Mouse (Mus musculus) hindbrain, embryonic 16.5 days (tissue): Measurements from ENCODE around the gene Mapk12. TPM values are rescaled to one million over a fixed set of nuclear protein-coding genes. Genes with fewer than 3 reads are reported as not detected.

ENCODE experiments used
- ATAC-seq: fragments of 200-750 bp; cut with Nextera tagmentation; 2 replicates; pipeline ENCODE4 v1.8.0; 2017; ENCODE audit warnings: moderate TSS enrichment, moderate library complexity
- H3K27ac ChIP-seq: fragments of 300-500 bp; sonication (generic); 2 replicates; pipeline ENCODE4 v1.5.1; 2014; ENCODE audit warnings: low read depth, mild to moderate bottlenecking, control low read depth, low read length, moderate library complexity
- H3K27me3 ChIP-seq: fragments of 300-500 bp; sonication (generic); replicated peaks from 2 replicates; pipeline ENCODE4 v1.6.1; 2014; ENCODE audit warnings: low read length; ENCODE audit not compliant: control insufficient read depth, insufficient read depth
- H3K36me3 ChIP-seq: fragments of 300-500 bp; sonication (generic); 2 replicates; pipeline ENCODE4 v1.6.1; 2014; ENCODE audit warnings: mild to moderate bottlenecking, low read length, moderate library complexity, mixed read lengths; ENCODE audit not compliant: control insufficient read depth, insufficient read depth
- H3K4me1 ChIP-seq: fragments of 300-500 bp; sonication (generic); 2 replicates; pipeline ENCODE4 v1.6.1; 2014; ENCODE audit warnings: low read depth, low read length; ENCODE audit not compliant: control insufficient read depth, insufficient read depth
- H3K4me2 ChIP-seq: fragments of 300-500 bp; sonication (generic); 2 replicates; pipeline ENCODE4 v1.6.1; 2014; ENCODE audit warnings: mild to moderate bottlenecking, low read length, control low read depth, moderate library complexity
- H3K4me3 ChIP-seq: fragments of 300-500 bp; sonication (generic); 2 replicates; pipeline ENCODE4 v1.5.1; 2014; ENCODE audit warnings: mild to moderate bottlenecking, low read length, control low read depth, moderate library complexity
- H3K9ac ChIP-seq: fragments of 300-500 bp; sonication (generic); 2 replicates; pipeline ENCODE4 v1.6.1; 2014; ENCODE audit warnings: low read depth, mild to moderate bottlenecking, control low read depth, low read length, moderate library complexity
- H3K9me3 ChIP-seq: fragments of 300-500 bp; sonication (generic); 2 replicates; pipeline ENCODE4 v1.6.1; 2014; ENCODE audit warnings: mild to moderate bottlenecking, low read length, moderate library complexity; ENCODE audit not compliant: control insufficient read depth
- WGBS: fragments of 180-500 bp; shearing (Covaris S2); extraction: QIAGEN DNeasy Blood & Tissue Kit; methylation state at CpG from one replicate; pipeline ENCODE4 v1.1.7; 2014; 5-methylcytosine and 5-hydroxymethylcytosine counted together
- polyA plus RNA-seq: library from polyadenylated mRNA; unstranded; fragments of >200 nt; fragmentation: Nextera tagmentation; extraction: Ambion mirVana; gene quantifications from 2 replicates; pipeline ENCODE4 v1.2.1, GENCODE M21; 2015

Gene Mapk12
- polyA plus RNA-seq, 1 experiment from 2014 or later, result 4.1 TPM

- Histone ChIP-seq H3K9ac (peak overlapping the region; percentile 78), H3K4me1 (peaks cover 77% of the 10 kb centered on the region), H3K27ac (peak overlapping the region; percentile 80), H3K27me3 (no peaks in the 10 kb centered on the region), H3K4me2 (peak overlapping the region; percentile 96), H3K4me3 (peak overlapping the region; percentile 57), H3K36me3 (0 out of 2 replicates have a peak, but pooled peaks cover 2% of the 10 kb centered on the region), H3K9me3 (no peaks in the 10 kb centered on the region)
- WGBS, result under 1% methylated on average over 51 of the region's 65 CpGs
- 0 out of 2 replicates have a peak, but pooled peaks have one; percentile 5 for ATAC-seq
Observed at GRCm38 (mm10) chr15:89173024-89173905, 32.8 kb upstream of the Mapk12 start.

- ATAC-seq, result no peak
- Histone ChIP-seq H3K9me3 (no peaks in the 10 kb centered on the region), H3K27ac (peak overlapping the region; percentile 80), H3K4me2 (peak overlapping the region; percentile 96), H3K36me3 (peaks cover 5% of the 10 kb centered on the region), H3K9ac (peak overlapping the region; percentile 78), H3K27me3 (no peaks in the 10 kb centered on the region), H3K4me1 (peaks cover 68% of the 10 kb centered on the region), H3K4me3 (peak overlapping the region; percentile 57)
- 26% methylated on average over 17 of the region's 17 CpGs for WGBS
Observed at GRCm38 (mm10) chr15:89172276-89172935, 31.9 kb upstream of the Mapk12 start.

GRCm38 (mm10) chr15:89171526-89172051, 31.1 kb upstream of the Mapk12 start:
- no peak overlapping the region for H3K4me3 ChIP-seq
- no peak overlapping the region for H3K9ac ChIP-seq
- H3K27ac ChIP-seq, result no peak overlapping the region; the same call in 1 of the 2 replicates
- H3K4me2 ChIP-seq, result no peak overlapping the region
- 90% methylated on average over 5 of the region's 5 CpGs for WGBS
- H3K4me1 ChIP-seq, result peaks cover 60% of the 10 kb centered on the region
- no peak for ATAC-seq
- H3K9me3 ChIP-seq, result no peaks in the 10 kb centered on the region
- peaks cover 13% of the 10 kb centered on the region for H3K36me3 ChIP-seq
- H3K27me3 ChIP-seq, result no peaks in the 10 kb centered on the region

- Histone ChIP-seq H3K9me3 (no peaks in the 10 kb centered on the region), H3K4me1 (peaks cover 50% of the 10 kb centered on the region), H3K4me2 (no peak overlapping the region), H3K4me3 (no peak overlapping the region), H3K36me3 (peaks cover 27% of the 10 kb centered on the region), H3K9ac (no peak overlapping the region), H3K27ac (no peak overlapping the region), H3K27me3 (no peaks in the 10 kb centered on the region)
- WGBS, result 71% methylated on average over 3 of the region's 3 CpGs
- no peak for ATAC-seq
Observed at GRCm38 (mm10) chr15:89170102-89170501, 29.6 kb upstream of the Mapk12 start.

GRCm38 (mm10) chr15:89169431-89169830, 28.9 kb upstream of the Mapk12 start:
- H3K9me3 ChIP-seq, result no peaks in the 10 kb centered on the region
- H3K4me3 ChIP-seq, result no peak overlapping the region
- H3K4me1 ChIP-seq, result peaks cover 44% of the 10 kb centered on the region
- H3K27me3 ChIP-seq, result no peaks in the 10 kb centered on the region
- peak; percentile 65 for ATAC-seq
- H3K4me2 ChIP-seq, result 0 out of 2 replicates have a peak overlapping the region, but pooled peaks have one; percentile 0
- WGBS, result 6% methylated on average over 10 of the region's 10 CpGs
- peaks cover 32% of the 10 kb centered on the region for H3K36me3 ChIP-seq
- peak overlapping the region; percentile 41; the same call in 1 of the 2 replicates for H3K27ac ChIP-seq
- H3K9ac ChIP-seq, result no peak overlapping the region

GRCm38 (mm10) chr15:89168922-89169321, 28.4 kb upstream of the Mapk12 start:
- no peaks in the 10 kb centered on the region for H3K27me3 ChIP-seq
- peaks cover 32% of the 10 kb centered on the region for H3K36me3 ChIP-seq
- no peak overlapping the region for H3K9ac ChIP-seq
- H3K9me3 ChIP-seq, result no peaks in the 10 kb centered on the region
- ATAC-seq, result no peak
- peaks cover 40% of the 10 kb centered on the region for H3K4me1 ChIP-seq
- H3K4me2 ChIP-seq, result 0 out of 2 replicates have a peak overlapping the region, but pooled peaks have one; percentile 0
- peak overlapping the region; percentile 41 for H3K27ac ChIP-seq
- 43% methylated on average over 10 of the region's 10 CpGs for WGBS
- no peak overlapping the region for H3K4me3 ChIP-seq

- no peaks in the 10 kb centered on the region for H3K9me3 ChIP-seq
Observed at GRCm38 (mm10) chr15:89165478-89165877, 25.0 kb upstream of the Mapk12 start.

GRCm38 (mm10) chr15:89161397-89161796, 20.9 kb upstream of the Mapk12 start:
- Histone ChIP-seq H3K4me1 (no peaks in the 10 kb centered on the region), H3K4me2 (no peak overlapping the region), H3K27ac (no peak overlapping the region), H3K27me3 (no peaks in the 10 kb centered on the region), H3K9ac (no peak overlapping the region), H3K4me3 (no peak overlapping the region), H3K36me3 (peaks cover 84% of the 10 kb centered on the region), H3K9me3 (no peaks in the 10 kb centered on the region)
- 85% methylated on average over 9 of the region's 9 CpGs for WGBS
- ATAC-seq, result no peak

More at GRCm38 (mm10) chr15:89165478-89165877, 25.0 kb upstream of the Mapk12 start:
- H3K27ac ChIP-seq, result no peak overlapping the region
- H3K4me1 ChIP-seq, result peaks cover 15% of the 10 kb centered on the region
- no peak overlapping the region for H3K4me2 ChIP-seq
- H3K27me3 ChIP-seq, result no peaks in the 10 kb centered on the region
- WGBS, result 95% methylated on average over 12 of the region's 12 CpGs
- no peak overlapping the region for H3K4me3 ChIP-seq
- ATAC-seq, result no peak
- no peak overlapping the region for H3K9ac ChIP-seq
- peaks cover 59% of the 10 kb centered on the region for H3K36me3 ChIP-seq

GRCm38 (mm10) chr15:89158516-89158915, 18.0 kb upstream of the Mapk12 start:
- H3K36me3 ChIP-seq, result peaks cover 85% of the 10 kb centered on the region
- no peak overlapping the region for H3K9ac ChIP-seq
- 90% methylated on average over 16 of the region's 16 CpGs for WGBS

More at GRCm38 (mm10) chr15:89158516-89158915, 18.0 kb upstream of the Mapk12 start:
- no peak overlapping the region for H3K4me3 ChIP-seq
- H3K27ac ChIP-seq, result no peak overlapping the region
- no peaks in the 10 kb centered on the region for H3K4me1 ChIP-seq
- no peak overlapping the region for H3K4me2 ChIP-seq
- no peaks in the 10 kb centered on the region for H3K27me3 ChIP-seq
- no peaks in the 10 kb centered on the region for H3K9me3 ChIP-seq
- no peak for ATAC-seq
